In the genomic region with DNA sequence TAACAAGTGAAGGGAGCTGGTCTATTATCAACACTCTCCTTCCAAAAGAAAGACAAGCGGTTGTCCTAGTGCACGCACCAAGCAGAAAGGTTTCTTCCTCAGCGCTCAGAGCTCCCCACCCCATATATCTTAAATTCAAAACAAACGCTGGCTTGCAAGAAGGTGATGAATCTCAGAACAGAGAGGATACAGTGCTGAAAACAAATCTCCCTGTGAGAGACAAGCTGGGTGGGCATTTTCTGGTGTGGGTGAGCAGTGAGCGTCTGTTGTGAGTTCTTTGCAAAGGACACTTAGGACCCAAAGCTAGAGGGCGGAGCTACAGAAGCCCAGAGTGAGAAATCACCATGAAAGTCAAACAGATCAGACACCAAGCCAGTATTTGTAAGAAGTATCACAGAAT, we compare ENCODE assay signal across 21 mouse cellular contexts.
DNase-seq lines count a peak whose midpoint lies in the region; ATAC-seq lines count a peak whose summit lies in the region.
"Had no signal": no experiment of that assay in that cellular context is flagged by ENCODE, and none has a peak within 500 bp of the region (broad histone marks: within the 10 kb centered on the region; RNA-seq: fewer than 3 reads in every experiment).

No protein-coding gene starts in this region.

- DNase-seq in heart, adult 11 months = peak; percentile 64
- DNase-seq in heart, postnatal 4 days = no peak
- no peak for DNase-seq in kidney, adult 11 months
- DNase-seq: adrenal gland, postnatal 10 days; cerebellum, adult 9-11 months; gastrocnemius, postnatal 36 days; kidney, adult 2 months; kidney, postnatal 36 days; retina, postnatal 1 day; thymus, postnatal 14 days had no signal

- H3K9ac ChIP-seq in kidney, embryonic 16.5 days (replicated peaks; ENCODE audit: low read length) = no peak overlapping the region
- H3K9ac ChIP-seq in intestine, embryonic 15.5 days = no peak overlapping the region
- no peak overlapping the region for H3K9ac ChIP-seq in stomach, embryonic 15.5 days
- H3K9ac ChIP-seq: embryonic facial prominence, embryonic 12.5 days; forebrain, embryonic 15.5 days; midbrain, embryonic 13.5 days had no signal

- no peaks in the 10 kb centered on the region for H3K4me1 ChIP-seq in kidney, embryonic 16.5 days (ENCODE audit: insufficient read depth, low read length)
- no peaks in the 10 kb centered on the region for H3K4me1 ChIP-seq in intestine, embryonic 15.5 days (replicated peaks)
- H3K4me1 ChIP-seq in stomach, embryonic 15.5 days = 0 out of 2 replicates have a peak, but pooled peaks cover 10% of the 10 kb centered on the region
- H3K4me1 ChIP-seq: embryonic facial prominence, embryonic 12.5 days; forebrain, embryonic 15.5 days; midbrain, embryonic 13.5 days had no signal

- H3K9me3 ChIP-seq in kidney, embryonic 16.5 days (ENCODE audit: low read length) = no peaks in the 10 kb centered on the region
- H3K9me3 ChIP-seq in intestine, embryonic 15.5 days = no peaks in the 10 kb centered on the region
- H3K9me3 ChIP-seq in stomach, embryonic 15.5 days = no peaks in the 10 kb centered on the region
- H3K9me3 ChIP-seq: embryonic facial prominence, embryonic 12.5 days; forebrain, embryonic 15.5 days; midbrain, embryonic 13.5 days had no signal

- WGBS in kidney, embryonic 16.5 days = 57% methylated on average over 6 of the region's 6 CpGs
- WGBS in intestine, embryonic 15.5 days = 47% methylated on average over 6 of the region's 6 CpGs
- 36% methylated on average over 6 of the region's 6 CpGs for WGBS in stomach, embryonic 15.5 days

- H3K27me3 ChIP-seq in kidney, embryonic 16.5 days (ENCODE audit: insufficient read depth, low read length) = no peaks in the 10 kb centered on the region
- no peaks in the 10 kb centered on the region for H3K27me3 ChIP-seq in intestine, embryonic 15.5 days (replicated peaks)
- H3K27me3 ChIP-seq in stomach, embryonic 15.5 days (replicated peaks) = no peaks in the 10 kb centered on the region
- H3K27me3 ChIP-seq: embryonic facial prominence, embryonic 12.5 days; forebrain, embryonic 15.5 days; midbrain, embryonic 13.5 days had no signal

- no peak overlapping the region for H3K27ac ChIP-seq in kidney, embryonic 16.5 days (ENCODE audit: low read length)
- no peak overlapping the region for H3K27ac ChIP-seq in intestine, embryonic 15.5 days
- H3K27ac ChIP-seq in stomach, embryonic 15.5 days = peak overlapping the region; percentile 44; the same call in 1 of the 2 replicates
- H3K27ac ChIP-seq: embryonic facial prominence, embryonic 12.5 days; forebrain, embryonic 15.5 days; midbrain, embryonic 13.5 days had no signal

- no peaks in the 10 kb centered on the region for H3K36me3 ChIP-seq in kidney, embryonic 16.5 days (ENCODE audit: insufficient read depth, low read length)
- no peaks in the 10 kb centered on the region for H3K36me3 ChIP-seq in intestine, embryonic 15.5 days
- no peaks in the 10 kb centered on the region for H3K36me3 ChIP-seq in stomach, embryonic 15.5 days
- H3K36me3 ChIP-seq: embryonic facial prominence, embryonic 12.5 days; forebrain, embryonic 15.5 days; midbrain, embryonic 13.5 days had no signal

- 0 out of 2 replicates have a peak overlapping the region, but pooled peaks have one; percentile 5 for H3K4me2 ChIP-seq in kidney, embryonic 16.5 days (replicated peaks; ENCODE audit: low read depth, low read length)
- H3K4me2 ChIP-seq in intestine, embryonic 15.5 days (replicated peaks) = peak overlapping the region; percentile 44
- peak overlapping the region; percentile 39; the same call in 1 of the 2 replicates for H3K4me2 ChIP-seq in stomach, embryonic 15.5 days
- H3K4me2 ChIP-seq: embryonic facial prominence, embryonic 12.5 days; forebrain, embryonic 15.5 days; liver, embryonic 11.5 days; midbrain, embryonic 13.5 days had no signal

- no peak overlapping the region for H3K4me3 ChIP-seq in kidney, embryonic 16.5 days (ENCODE audit: low read length)
- H3K4me3 ChIP-seq in intestine, embryonic 15.5 days (replicated peaks) = no peak overlapping the region
- no peak overlapping the region for H3K4me3 ChIP-seq in stomach, embryonic 15.5 days (replicated peaks)
- H3K4me3 ChIP-seq: embryonic facial prominence, embryonic 12.5 days; forebrain, embryonic 15.5 days; midbrain, embryonic 13.5 days had no signal

- no peak for ATAC-seq in kidney, embryonic 16.5 days (ENCODE audit: low FRiP score, low TSS enrichment)
- no peak for ATAC-seq in intestine, embryonic 15.5 days
- ATAC-seq in stomach, embryonic 15.5 days (ENCODE audit: insufficient read depth, low FRiP score, low read depth) = no peak
- ATAC-seq in frontal cortex, adult (ENCODE audit: low TSS enrichment) = no peak
- ATAC-seq: CD4-positive, CD25-positive, alpha-beta regulatory T cell, adult 4 months; forebrain, embryonic 15.5 days; lung, postnatal 0 days; midbrain, embryonic 13.5 days; Patski had no signal
